Mouse (Mus musculus) cerebellum, adult 9-11 months (tissue): Measurements from ENCODE around the gene Il31ra.

Experiments
- DNase-seq: peaks from one replicate; pipeline ENCODE4 v3.0.0; 2022

Il31ra gene

GRCm38 (mm10) chr13:112505436-112505835, 88.7 kb downstream of the Il31ra start:
- DNase-seq, result no peak

DNA sequence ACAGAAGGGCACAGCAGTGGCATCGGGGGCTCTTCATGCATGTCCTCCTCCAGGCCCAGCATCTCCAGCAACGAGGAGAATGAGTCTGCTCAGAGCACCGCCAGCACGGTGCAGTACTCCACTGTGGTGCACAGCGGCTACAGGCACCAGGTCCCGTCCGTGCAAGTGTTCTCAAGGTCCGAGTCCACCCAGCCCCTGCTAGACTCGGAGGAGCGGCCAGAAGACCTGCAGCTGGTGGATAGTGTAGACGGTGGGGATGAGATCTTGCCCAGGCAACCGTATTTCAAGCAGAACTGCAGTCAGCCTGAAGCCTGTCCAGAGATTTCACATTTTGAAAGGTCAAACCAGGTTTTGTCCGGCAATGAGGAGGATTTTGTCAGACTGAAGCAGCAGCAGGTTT, 90.3 kb downstream of the Il31ra start:
- DNase-seq, result no peak

- no peak for DNase-seq
These were observed 93.7 kb downstream of the Il31ra start for GRCm38 (mm10) chr13:112500466-112500865.

GRCm38 (mm10) chr13:112500027-112500426, 94.1 kb downstream of the Il31ra start:
- no peak for DNase-seq

DNA sequence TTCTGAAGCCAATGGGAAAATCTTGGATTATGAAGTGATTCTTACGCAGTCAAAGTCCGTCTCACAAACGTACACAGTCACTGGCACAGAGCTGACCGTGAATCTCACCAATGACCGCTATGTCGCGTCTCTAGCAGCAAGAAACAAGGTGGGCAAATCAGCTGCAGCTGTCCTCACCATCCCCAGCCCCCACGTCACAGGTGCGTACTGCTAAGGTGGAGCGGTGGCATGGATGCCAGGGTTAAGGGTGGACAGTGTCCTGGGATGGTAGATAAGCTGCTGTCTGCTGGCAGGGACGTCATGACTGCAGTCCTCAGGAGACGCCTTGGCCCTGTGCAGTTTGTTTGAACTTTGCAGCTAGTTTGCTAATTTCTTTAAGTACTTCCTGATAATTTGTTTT, 99.6 kb downstream of the Il31ra start:
- DNase-seq, result no peak

- no peak for DNase-seq
These were observed 101.9 kb downstream of the Il31ra start for GRCm38 (mm10) chr13:112492285-112492678.

- no peak for DNase-seq
These were observed 102.4 kb downstream of the Il31ra start for GRCm38 (mm10) chr13:112491636-112492284.

- DNase-seq, result no peak
These were observed 104.1 kb downstream of the Il31ra start for GRCm38 (mm10) chr13:112490036-112490435.

GRCm38 (mm10) chr13:112486676-112487075, 107.5 kb downstream of the Il31ra start:
- no peak for DNase-seq

DNA sequence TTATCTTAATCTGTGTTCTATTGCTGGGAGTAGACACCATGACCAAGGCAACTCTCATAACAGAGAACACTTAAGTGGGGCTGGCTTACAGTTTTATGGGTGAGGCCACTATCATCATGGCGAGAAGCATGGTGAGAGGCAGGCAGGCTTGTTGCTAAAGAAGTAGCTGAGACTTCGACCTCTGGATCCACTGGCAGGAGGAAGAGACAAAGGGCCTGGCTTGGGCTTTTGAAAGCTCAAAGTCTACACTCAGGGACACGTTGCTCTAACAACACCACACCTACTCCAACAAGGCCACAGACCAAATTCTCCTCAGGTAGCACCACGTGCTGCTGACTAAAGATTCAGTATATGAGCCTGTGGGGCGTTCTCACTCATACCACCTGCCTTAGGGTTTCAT, 107.9 kb downstream of the Il31ra start:
- no peak for DNase-seq

GRCm38 (mm10) chr13:112483015-112483414, 111.1 kb downstream of the Il31ra start:
- no peak for DNase-seq

- no peak for DNase-seq
These were observed 111.6 kb downstream of the Il31ra start for GRCm38 (mm10) chr13:112482525-112482924.

GRCm38 (mm10) chr13:112479926-112480325, 114.2 kb downstream of the Il31ra start:
- DNase-seq, result no peak

DNA sequence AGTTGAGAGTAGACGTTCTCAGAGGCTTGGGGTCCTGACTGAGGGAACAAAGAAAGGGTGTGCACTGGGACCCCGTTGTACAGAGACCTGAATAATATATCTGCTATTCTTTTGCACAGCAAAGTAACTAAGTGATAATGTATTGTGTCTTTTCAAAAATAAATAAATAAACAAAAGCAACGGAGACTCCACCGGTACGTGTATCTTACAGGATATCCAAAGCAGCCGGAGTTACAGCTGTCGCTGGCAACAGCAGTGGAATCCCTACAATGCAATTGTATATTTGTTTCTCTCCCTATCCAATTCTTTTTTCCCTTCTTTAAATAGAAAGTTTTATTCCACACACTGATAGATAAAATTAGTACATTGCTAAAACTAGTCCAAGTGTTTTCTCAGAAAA, 115.1 kb downstream of the Il31ra start:
- no peak for DNase-seq

GRCm38 (mm10) chr13:112473757-112474755, 120.1 kb downstream of the Il31ra start:
- DNase-seq, result no peak

- no peak for DNase-seq
These were observed 121.6 kb downstream of the Il31ra start for GRCm38 (mm10) chr13:112472401-112473023.

GRCm38 (mm10) chr13:112471201-112471600, 123.0 kb downstream of the Il31ra start:
- no peak for DNase-seq
